Mouse (Mus musculus) stomach, postnatal 0 days (tissue): ENCODE data around the gene Fam122a.

Experiments
- CTCF ChIP-seq: IDR thresholded peaks from 2 replicates; pipeline ENCODE4 v1.5.1; 2016; ENCODE audit warnings: antibody characterized with exemption, low read depth, mild to moderate bottlenecking, moderate library complexity
- EP300 ChIP-seq: optimal IDR thresholded peaks from 2 replicates; pipeline ENCODE3; 2016; ENCODE audit warnings: antibody characterized with exemption

- TF ChIP-seq EP300 = no peak
- no peak for TF ChIP-seq CTCF
Measured at GRCm38 (mm10) chr19:24491824-24492223, 14.7 kb upstream of the Fam122a start.
